Mouse (Mus musculus): ENCODE measurements around the gene Ptprc.

- no peak for TF ChIP-seq POLR2A (IDR thresholded peaks at IDR 0.05; ENCODE audit: control insufficient read depth in 1 of 2, insufficient read depth in 1 of 2, low read depth in 1 of 2, low read length in 2 of 2, poor library complexity in 1 of 2)
- TF ChIP-seq CTCF (IDR thresholded peaks at IDR 0.05 in 2 of 3, conservative IDR thresholded peaks at IDR 0.05 in 1 of 3; ENCODE audit: control insufficient read depth in 1 of 3, insufficient read depth in 1 of 3, low read depth in 2 of 3, low read length in 3 of 3, poor library complexity in 1 of 3, severe bottlenecking in 1 of 3): no peak
- TF ChIP-seq ELF1 (IDR thresholded peaks at IDR 0.05; ENCODE audit: low read depth, low read length): no peak
- no peak for TF ChIP-seq ZMIZ1 (IDR thresholded peaks at IDR 0.05; ENCODE audit: low read depth, low read length)
Measured at GRCm38 (mm10) chr1:138214736-138215458, 39.4 kb upstream of the Ptprc start.

Data from MEL (cell line).